Mouse (Mus musculus): ENCODE data around the gene Gabre. TPM values are rescaled to one million over a fixed set of nuclear protein-coding genes. Genes with fewer than 3 reads are reported as not detected.

Gene Gabre
- polyA plus RNA-seq (2012; rRNA removed; ENCODE audit: low replicate concordance): 1.5 and 2.2 TPM in 2 replicates

DNA sequence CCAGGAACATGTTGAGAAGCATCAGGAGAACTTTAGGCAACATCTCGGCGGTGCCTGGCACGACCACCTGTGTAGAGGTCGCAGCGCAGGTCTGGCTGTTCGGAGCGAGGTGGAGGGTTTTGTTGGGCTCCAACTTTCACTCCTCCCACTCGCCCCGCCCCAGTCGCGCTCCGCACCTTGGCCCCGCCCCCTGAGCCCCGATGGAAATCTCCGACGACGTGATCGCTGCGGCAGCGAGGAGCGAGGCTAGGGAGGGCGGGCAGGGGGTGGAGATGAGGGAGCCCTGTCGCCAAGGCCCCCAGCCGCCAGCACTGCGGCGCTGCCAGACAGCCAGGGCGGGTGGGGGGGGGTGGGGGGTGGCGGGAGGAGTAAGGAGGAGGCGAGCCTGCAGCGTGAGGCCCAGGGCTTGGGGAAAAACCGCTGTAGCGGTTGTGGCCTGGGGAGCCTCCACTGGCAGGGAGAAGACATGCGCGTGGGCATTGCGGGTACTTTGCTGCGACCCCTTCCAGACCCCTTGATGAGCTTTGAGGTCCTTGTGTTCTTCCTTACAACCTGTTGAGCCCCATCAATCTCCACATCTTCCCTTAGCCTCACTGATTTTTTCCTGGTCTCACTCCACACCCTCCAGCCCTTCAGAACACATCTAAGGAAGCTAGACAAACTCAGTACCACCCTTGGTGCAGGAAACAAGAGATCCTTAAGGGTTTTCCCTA is at the start of gene Gabre:
Gene Gabre (minus strand): TSS at position 145 of the 713 bp plus-strand sequence.

DNA sequence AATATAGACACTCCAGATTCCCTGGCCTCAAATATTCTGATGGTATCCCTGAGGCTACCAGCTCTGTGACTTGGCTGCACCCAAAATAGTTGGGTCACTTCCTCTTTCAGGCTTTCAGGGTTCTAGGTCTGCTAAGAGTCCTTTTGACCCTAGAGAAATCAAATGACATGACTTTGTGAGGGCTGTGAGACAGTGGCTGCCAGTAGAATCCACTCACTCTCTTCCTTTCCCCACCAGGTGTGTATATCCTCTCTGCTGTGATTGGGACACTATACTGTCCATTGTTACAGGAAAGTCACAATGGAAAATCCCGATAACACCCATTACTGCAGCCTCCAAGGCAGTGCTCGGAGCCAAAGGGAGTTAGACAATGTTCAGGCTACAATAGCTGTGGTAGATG is 52.9 kb downstream of the Gabre start, which contains the start of gene Magea4:
Gene Magea4 (plus strand): TSS at position 301 of the 400 bp plus-strand sequence.

Other genes with a start within 250 kb of the Gabre start
- not detected in 2 replicates for gene Magea4, start 52.8 kb downstream of the Gabre start, polyA plus RNA-seq (2012; rRNA removed; ENCODE audit: low replicate concordance)
- gene Magea10, start 112.1 kb upstream of the Gabre start, polyA plus RNA-seq (2012; rRNA removed; ENCODE audit: low replicate concordance): not detected in 2 replicates